Mouse (Mus musculus) right cerebral cortex, adult 18-20 months (tissue): ENCODE measurements around the gene Tmem179b.

ENCODE experiments used
- DNase-seq: peaks from one replicate; pipeline ENCODE4 v3.0.0; 2022; ENCODE audit warnings: mixed read lengths

Tmem179b gene

GRCm38 (mm10) chr19:8774951-8775421, 719 bp upstream of the Tmem179b start:
- DNase-seq = no peak

DNA sequence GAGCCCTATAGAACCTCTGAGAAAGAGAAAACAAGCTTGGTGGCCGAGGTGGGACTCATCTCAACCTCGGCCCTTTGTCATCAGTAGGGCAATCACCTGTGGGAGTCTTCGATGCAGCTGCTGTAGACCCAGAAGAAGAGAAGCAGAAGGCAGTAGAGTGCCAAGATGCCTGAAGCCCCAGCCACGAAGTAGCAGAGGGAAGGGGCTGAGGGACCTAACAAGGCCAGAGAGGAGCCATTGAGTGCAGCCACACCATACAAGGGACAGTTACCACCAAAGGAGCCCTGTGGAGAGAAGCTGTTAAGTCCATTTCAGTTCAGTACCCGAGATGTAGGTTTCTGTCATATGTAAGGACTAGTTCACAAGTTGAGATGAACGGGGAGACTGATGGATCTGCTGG, 858 bp downstream of the Tmem179b start:
- no peak for DNase-seq

GRCm38 (mm10) chr19:8772996-8773395, 1.3 kb downstream of the Tmem179b start:
- DNase-seq = no peak

GRCm38 (mm10) chr19:8770567-8771270, 3.5 kb downstream of the Tmem179b start, which contains the start of gene Tmem223:
Gene Tmem223, plus strand, starts transcription at chr19:8770996.
- peak; percentile 83 for DNase-seq

- no peak for DNase-seq
These were observed 8.7 kb downstream of the Tmem179b start for GRCm38 (mm10) chr19:8765562-8765961.

GRCm38 (mm10) chr19:8763276-8763675, 11.0 kb downstream of the Tmem179b start:
- DNase-seq = no peak

GRCm38 (mm10) chr19:8760757-8761156, 13.5 kb downstream of the Tmem179b start:
- no peak for DNase-seq

DNA sequence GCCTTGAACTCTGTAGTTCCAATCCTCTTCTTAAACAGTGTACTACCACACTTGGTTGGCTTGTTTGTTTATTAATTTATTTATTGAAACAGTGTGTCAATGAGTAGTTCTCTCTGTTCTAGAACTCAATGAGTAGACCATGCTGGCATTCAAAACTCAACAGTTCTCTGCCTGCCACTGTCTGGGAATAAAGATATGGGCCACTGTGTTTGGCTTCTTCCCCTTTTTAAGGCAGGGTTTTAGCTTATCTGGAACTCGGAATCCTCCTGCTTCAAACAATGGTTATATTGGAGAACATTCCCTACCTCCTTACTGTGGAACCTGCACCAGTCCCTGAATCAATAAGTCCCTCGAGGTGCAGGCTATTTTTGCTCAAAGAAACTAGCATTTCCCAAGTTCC, 15.4 kb downstream of the Tmem179b start:
- no peak for DNase-seq

DNA sequence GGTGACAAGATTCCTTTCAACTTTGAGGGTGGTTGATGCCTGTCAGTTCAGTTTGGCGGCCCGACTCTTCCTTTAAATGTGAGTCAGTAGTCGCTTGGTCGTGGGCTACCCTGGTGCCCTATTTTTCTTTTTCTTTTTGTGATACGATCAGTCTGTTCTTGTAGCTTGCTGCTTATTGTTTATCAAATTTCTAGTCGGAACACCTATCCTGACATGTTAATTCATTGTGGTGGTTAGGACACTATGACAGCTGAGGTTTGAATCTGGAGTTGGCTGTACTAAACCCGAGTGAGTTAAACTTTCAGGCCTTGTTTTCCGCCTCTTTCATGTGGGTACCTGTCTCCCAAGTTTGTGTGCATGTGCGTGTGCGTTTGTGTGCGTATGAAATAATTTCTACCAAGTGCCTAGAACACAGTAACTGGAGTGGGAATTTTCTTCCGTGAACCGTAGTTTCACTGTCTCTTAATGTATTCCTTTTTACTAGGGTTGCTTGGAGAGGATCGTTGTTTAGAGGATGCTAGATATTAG, 16.7 kb downstream of the Tmem179b start:
- DNase-seq = no peak

GRCm38 (mm10) chr19:8756635-8757387, 17.5 kb downstream of the Tmem179b start, which contains the start of gene Nxf1:
Gene Nxf1, plus strand, starts transcription at chr19:8757073.
- peak; percentile 95 for DNase-seq

GRCm38 (mm10) chr19:8755652-8756051, 18.6 kb downstream of the Tmem179b start:
- DNase-seq = no peak

- DNase-seq = no peak
These were observed 26.9 kb downstream of the Tmem179b start for GRCm38 (mm10) chr19:8747368-8747767.

DNA sequence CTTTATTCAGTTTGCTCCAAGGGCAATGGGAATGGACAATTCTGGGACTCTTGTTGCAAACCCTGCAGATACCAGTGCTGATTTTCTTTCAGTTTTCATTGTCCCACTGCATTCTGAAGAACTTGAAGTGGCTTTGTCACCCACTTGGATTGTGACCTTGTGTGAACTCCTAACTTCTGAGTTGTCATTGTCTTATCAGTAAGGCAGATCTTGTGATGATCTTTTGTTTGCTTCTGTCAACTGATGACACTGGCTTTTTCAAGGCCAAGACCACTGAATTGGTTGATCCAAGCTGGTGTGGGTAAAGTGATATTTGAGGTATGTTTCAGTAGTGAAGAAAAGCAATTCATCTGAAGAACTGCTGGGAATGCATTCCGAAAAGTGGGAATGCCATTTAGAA, 28.9 kb downstream of the Tmem179b start:
- DNase-seq = no peak

GRCm38 (mm10) chr19:8742176-8742575, 32.1 kb downstream of the Tmem179b start:
- DNase-seq = no peak

DNA sequence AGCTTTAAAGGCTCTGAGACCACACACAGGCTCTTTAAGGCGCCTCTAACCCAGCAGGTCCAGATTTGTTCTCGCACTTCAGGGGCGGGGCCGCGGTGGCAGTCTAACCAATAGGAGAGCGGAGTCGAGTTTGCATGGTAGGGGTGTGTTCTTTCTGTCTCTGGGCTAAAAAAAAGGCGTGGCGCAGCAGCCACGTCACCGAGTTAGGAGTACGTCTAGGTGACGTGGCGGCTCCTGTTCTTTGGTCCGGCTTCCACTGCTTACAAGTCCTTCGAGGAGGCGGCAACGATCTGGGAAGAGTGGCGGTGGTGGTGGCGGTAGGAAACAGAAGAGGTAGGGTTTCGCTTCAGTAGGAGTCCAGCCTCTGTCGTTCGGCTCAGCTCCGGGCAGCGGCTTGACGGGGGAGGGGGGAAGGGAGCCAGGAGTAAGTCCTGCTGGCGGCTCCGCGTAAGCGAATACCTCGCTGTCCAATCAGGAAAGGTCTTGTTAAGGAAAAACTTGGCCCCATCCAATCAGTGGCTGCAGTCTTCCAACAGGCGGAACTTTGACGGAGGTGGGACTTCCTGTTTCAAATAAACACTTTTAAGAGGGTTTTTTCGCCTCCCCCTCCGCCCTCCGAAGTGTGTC, 32.9 kb downstream of the Tmem179b start, which contains the start of gene Stx5a:
Gene Stx5a (plus strand): TSS at position 171 of the 627 bp plus-strand sequence.
- peak; percentile 97 for DNase-seq

DNA sequence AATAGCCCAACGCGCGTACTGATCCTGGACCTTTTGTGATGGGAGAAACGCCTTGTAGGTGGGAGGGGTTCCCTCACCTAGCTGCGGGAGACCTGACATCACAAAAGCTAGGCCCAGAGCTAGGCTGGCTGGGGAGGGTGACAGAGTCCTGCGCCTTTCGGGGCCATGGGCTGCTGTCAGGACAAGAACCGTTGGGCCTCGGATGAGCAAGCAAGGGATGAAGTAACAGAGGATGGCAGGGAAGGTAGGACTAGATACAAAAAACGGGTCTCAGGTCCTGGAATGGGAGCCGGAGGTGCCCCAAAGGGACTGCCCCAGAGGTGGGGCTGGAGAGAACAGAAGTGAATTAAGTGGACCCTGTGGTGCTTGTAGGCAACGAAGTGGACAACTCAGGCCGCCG, 33.7 kb downstream of the Tmem179b start, which contains the start of gene 1700092M07Rik:
Gene 1700092M07Rik (plus strand): TSS at position 116 of the 400 bp plus-strand sequence.
- DNase-seq = no peak

DNA sequence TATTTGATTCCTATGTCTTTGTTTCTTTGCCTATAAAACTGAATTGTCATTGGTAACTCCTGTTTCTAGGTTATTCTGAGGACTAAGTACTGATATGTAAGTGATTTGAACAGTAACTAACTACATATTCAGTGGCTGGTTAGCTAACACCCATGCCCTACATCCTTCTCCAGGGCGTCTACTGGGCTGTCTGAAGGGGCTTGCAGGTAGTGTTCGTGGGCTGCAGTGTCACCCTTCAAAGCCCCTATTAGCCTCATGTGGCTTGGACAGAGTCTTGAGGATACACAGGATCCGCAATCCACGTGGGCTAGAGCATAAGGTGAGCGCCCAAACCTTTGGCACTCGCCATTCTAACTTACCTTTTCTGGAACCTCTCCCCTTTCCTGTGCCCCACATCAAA, 34.6 kb downstream of the Tmem179b start:
- DNase-seq = no peak

GRCm38 (mm10) chr19:8738911-8739310, 35.4 kb downstream of the Tmem179b start:
- no peak for DNase-seq

- DNase-seq = no peak
These were observed 38.2 kb downstream of the Tmem179b start for GRCm38 (mm10) chr19:8736160-8736467.

DNA sequence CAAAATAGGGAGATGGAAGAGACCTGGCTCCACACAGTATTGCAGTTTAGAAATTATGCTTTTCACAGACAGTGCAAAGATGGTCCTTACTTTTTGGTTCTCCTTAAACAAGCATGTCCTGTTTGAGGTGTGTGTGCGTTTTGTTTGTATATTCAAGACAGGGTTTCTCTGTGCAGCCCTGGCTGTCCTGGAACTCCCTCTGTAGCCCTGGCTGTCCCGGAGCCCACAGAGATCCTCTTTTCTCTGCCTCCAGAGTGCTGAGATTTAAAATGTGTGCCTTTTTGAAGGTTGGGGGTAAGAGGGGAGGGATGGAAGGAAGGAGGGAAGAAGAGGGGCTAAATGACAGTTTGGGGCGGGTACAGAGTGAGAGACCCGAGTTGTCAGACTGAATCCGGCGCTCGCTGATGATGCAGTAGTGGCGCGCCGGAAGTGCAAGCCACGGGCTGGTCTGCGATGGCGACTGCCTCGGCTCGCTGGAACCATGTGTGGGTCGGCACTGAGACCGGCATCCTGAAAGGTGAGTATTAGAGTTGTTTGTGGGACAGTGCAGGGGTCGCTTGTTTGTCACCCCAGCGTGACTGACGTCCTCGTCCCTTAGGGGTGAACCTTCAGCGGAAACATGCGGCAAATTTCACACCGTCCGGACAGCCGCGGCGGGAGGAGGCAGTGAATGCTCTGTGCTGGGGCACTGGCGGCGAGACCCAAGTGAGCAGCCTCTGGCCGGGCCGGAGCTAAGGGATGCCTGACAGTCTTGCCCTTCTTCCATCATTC, 38.7 kb downstream of the Tmem179b start, which contains the start of gene Wdr74:
Gene Wdr74 (plus strand): TSS at position 439 of the 771 bp plus-strand sequence.
- peak; percentile 94 for DNase-seq

DNA sequence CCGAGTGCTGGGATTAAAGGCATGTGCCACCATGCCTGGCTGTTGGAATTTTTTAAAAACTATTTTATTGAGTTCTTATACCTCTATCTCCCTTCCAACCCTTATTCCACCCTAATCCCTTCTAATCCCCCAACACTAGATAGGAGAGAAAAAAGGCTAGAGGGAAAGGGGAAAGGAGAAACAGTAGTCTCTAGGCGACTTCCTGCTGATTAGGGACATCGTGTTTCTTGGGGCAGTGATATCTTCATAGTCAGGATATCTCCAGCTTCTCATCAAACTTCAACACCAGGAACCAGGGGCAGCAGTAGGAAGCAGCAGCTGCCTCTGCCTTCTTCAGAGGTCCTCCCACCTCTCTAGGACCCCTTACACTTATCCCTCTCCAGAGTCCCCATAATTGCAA, 39.9 kb downstream of the Tmem179b start:
- no peak for DNase-seq
